Mouse (Mus musculus) liver (tissue): ENCODE measurements around the gene Crls1.

Experiments used
- DNase-seq: peaks from one replicate; pipeline ENCODE4 v3.0.0-alpha.2; 2020; ENCODE audit warnings: mixed read lengths

Gene Crls1

GRCm38 (mm10) chr2:132885312-132885711, 38.8 kb downstream of the Crls1 start:
- DNase-seq, result no peak

- no peak for DNase-seq
These were observed 47.4 kb downstream of the Crls1 start for GRCm38 (mm10) chr2:132893826-132894225.

- DNase-seq, result no peak
These were observed 51.7 kb downstream of the Crls1 start for GRCm38 (mm10) chr2:132898211-132898610.

GRCm38 (mm10) chr2:132900596-132900995, 54.1 kb downstream of the Crls1 start:
- DNase-seq, result no peak

- no peak for DNase-seq
These were observed 55.2 kb downstream of the Crls1 start for GRCm38 (mm10) chr2:132901636-132902035.

GRCm38 (mm10) chr2:132902056-132902455, 55.6 kb downstream of the Crls1 start:
- no peak for DNase-seq

- peak; percentile 20 for DNase-seq
These were observed 57.0 kb downstream of the Crls1 start for GRCm38 (mm10) chr2:132903498-132903897.

- no peak for DNase-seq
These were observed 58.5 kb downstream of the Crls1 start for GRCm38 (mm10) chr2:132904961-132905360.

GRCm38 (mm10) chr2:132906763-132907162, 60.3 kb downstream of the Crls1 start:
- DNase-seq, result no peak

- no peak for DNase-seq
These were observed 68.3 kb downstream of the Crls1 start for GRCm38 (mm10) chr2:132914785-132915184.
